Mouse (Mus musculus): ENCODE measurements around the gene Atp1b1.

Atp1b1 gene

DNA sequence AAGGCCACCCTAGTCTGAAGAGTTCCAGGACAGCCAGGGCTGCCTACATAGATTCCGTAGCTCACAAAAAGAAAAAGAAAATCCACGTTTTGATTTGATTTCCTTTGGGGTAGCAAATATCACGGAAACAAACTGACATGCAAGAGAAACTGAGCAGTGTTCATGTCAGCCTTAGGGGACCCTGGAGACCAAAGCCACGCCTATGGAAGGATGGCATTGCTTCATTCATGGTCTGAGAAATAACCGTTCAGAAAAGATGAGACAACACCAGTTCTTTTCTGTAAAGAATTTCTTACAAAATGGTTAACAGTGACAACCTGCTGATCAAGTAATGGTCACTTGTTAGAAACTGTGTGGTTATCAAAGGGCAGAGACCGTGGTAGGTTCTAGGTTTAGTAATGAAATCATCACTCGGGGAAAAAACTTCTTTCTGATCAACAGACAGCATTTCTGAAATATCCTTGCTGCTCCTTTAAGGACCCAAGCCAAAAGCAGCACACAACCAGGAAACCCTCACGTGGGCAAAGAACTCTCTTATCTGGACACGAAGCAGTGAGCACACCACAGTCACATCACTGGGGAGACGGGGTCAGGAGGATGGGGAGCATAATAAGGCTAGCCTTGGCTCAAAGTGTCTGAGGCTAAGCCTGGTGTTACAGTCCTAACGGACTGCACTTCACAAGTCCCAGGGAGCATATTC, 17.3 kb downstream of the Atp1b1 start:
- DNase-seq (ENCODE audit: low read depth, low spot score): no peak

DNA sequence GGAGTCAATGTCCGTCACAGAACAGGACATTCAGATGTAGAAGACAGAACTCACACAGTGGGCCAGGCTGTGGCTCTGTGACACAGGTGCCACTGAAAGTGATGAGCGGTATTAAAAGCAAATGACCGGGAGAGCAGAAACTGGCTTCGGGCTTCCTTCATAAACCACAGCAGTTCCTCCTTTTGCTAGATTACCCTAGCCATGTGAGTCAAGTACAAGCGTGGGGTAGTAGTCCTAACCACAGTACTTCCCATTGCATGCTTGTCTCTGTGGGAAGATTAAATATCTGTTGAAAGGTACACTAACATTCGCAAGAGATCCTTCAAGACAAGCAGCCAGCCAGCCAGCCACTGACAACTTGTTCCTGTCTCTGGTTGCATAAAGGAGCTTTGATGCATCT, 17.9 kb downstream of the Atp1b1 start:
- DNase-seq (ENCODE audit: low read depth, low spot score): no peak

DNA sequence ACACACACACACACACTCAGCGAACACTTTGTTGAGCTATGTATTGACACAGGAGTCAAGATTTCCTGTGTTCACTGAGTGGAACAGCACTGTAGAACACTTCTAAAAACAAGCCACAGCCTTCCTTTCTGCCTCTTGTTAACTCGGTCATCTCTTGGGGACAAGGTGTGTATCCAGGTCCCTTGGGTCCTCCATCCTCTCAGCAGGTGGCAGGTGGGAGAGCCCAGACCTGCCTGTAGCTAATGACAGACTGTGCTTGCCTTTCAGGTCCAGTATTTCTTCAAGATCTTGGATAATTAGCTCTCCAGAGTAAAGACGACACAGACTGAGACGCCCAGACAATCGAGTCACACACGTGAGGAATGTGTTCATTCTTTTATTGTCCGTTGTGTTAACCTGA, 21.4 kb downstream of the Atp1b1 start:
- DNase-seq (ENCODE audit: low read depth, low spot score): no peak

DNA sequence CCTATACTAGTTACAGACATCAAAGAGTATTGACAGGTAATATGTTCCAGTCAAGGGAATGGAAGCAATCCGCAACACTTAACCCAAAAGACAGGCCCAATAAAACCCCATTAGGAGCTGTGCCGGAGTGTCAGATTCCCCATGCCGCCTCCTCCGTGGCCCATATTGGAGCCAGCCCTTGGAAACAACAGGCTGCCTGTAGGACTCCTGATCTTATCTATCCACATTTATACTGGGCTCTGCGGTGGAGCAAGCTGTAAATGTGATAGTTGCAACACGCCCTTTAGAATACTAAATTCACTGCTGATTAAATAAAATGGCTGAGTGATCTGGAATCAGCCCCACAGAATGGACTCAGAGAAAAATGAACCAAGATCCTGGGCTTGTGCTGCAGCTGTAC, 24.1 kb downstream of the Atp1b1 start:
- DNase-seq (ENCODE audit: low read depth, low spot score): no peak

DNA sequence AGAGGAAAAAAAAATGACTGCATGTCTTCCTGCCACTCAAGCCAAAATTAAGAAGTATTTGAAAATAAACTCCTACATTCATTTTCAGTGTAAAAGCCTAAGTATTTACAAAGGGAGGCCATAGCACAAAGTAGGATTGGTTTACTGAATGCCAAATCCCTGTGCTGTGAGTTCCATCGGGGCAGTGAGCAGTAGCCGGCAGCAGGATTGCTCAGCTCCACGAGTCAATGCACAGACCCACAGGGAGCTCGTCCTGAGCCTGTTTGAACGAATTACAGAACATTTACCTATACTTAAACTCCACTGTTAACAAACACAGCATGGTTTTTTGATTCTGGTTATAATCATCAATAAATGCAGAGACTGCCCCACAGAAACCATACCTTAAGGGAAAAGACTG, 25.5 kb downstream of the Atp1b1 start:
- no peak for DNase-seq (ENCODE audit: low read depth, low spot score)

DNA sequence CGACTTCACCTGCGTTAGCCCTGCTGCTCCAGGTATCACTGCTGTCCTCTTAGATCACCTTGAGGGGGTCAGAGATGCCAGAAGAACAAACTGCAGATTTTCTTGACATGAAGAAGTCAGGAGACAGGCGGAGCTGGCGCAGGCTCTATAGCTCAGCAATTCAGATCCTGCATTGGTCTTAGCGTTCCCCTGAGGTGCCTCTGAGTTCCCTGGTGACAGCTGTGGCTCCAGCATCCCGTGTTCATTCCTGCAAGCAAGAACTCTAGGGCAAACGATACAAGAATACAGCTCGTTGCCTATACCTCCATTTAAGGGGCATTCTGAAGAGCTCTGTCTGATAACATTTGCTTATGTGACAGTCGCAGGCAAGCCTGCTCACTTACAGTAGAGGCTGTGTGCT, 29.5 kb downstream of the Atp1b1 start:
- DNase-seq (ENCODE audit: low read depth, low spot score): no peak

DNA sequence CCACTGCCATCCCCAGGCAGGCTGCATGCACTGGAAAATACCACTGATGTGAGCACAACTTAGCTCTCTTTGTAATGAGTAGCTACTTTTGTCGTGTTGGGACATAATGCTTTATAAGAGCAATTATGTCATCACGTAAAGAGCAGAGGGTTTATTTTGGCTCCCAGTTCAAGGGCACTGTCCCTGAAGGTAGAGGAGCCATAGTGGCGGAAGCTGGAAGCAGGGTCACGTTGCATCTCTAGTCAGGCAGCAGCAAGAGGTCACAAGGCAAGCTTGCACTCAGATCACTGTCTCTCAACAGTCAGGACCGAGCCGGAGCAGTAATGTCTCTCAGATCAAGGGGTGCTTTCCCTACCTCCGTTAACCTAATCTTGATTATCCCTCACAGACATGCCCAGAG, 30.4 kb downstream of the Atp1b1 start:
- DNase-seq (ENCODE audit: low read depth, low spot score): no peak

DNA sequence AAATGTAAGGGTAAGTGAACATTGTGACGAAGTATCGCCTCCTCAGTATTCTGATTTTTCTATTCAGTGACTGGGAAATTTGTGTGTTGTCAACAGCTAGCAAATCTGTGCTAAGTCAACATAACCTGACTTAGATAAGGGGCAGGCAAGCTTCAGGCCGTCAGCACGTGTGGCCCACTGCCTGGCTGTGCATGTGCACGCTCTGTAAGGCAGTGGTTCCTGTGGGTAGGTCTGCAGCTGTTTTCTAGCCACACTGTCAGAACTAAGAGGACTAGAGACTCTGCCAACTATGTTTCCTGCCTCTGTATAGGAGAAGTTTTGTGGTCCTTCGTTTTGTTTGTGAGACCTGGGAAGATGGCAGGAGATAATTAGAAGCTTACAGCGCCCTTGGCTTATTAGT, 31.9 kb downstream of the Atp1b1 start:
- DNase-seq (ENCODE audit: low read depth, low spot score): no peak

DNA sequence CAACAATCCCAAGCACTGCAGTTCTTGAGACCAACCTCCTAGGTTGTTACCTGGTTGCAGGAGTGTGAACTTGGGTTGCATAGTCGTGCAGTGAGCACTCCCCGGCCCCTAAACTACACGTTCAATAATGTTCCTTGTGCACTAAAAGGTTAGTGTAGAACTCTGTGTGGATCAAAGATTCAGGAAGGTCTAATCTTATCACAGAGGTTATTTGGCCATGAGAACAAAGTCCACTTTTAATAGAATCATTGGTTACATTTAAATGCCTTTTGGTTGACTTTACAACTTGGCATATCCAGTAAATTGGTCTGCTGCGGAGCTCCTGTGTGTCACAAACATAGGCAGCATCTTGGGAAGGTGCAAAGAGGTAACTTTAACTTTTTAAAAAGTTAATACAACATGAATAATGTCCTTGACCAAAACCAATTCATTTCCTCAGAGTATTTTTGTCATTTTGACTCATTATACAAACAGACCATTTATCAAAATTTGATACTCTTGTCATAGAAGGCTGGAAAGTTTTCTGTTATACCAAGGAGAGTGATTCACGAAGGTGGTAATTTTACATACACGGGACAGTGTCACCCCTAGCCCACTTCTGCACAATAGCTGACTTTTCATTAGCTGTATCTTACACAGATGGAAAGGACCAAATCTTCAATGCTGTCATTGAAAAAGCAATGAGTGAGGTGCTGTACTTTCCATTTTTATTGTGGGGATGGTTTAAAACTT, 37.4 kb downstream of the Atp1b1 start:
- no peak for DNase-seq (ENCODE audit: low read depth, low spot score)

DNA sequence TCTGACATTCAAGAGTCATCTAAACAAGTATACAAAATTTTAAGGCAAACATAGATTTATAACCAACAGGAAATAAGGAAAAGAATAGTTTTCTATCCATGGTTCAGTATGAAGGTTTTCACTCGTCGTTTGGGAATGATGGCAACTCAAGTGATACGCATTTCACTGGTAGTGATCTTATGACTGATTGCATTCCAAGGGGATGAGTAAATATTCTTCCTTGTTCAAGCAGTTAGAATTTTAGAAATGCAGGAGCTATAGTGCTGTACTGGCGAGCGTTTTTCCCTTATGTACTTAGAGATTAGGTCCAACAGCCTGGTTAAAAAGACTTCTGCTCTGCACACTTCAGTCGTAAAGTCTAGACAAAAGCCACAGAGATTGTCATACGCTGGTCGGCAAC, 38.8 kb downstream of the Atp1b1 start:
- no peak for DNase-seq (ENCODE audit: low read depth, low spot score)

DNA sequence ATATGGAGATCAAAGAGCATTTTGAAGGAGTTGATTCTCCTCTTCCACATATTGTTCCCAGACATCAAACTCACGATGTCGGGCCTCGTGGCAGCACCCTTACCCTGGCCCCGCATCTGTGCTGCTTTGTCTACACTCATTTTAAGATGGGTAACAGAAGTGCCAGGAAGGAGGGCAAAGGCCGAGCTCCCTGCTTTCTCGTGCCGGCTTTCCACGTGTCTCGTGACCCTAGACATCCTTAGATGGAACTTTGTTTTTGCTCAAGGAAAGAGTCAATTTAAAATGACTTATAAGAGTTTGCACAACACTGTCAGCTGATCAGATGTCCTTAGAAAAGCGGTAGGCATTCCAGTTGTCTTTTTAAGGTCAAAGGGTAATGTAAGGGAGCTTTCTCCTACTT, 39.8 kb downstream of the Atp1b1 start:
- no peak for DNase-seq (ENCODE audit: low read depth, low spot score)

DNA sequence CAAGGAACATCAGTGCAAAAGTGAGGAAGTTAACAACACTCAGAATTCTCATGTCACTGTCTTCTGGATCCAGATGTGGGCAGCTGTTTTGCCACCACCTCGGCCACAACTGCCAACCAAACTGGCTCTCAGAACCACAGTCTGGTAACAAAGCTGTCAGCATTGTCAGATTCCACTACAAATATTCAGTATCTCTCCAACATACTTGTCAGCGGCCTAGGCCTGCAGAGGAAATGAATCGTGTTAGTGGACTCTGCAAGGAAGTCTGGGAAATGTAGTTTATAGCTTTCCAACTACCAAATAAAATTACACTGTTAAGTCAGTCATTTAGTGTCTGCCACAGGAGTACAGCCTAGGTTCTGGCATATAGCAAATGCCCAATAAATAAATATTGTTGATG, 40.6 kb downstream of the Atp1b1 start:
- no peak for DNase-seq (ENCODE audit: low read depth, low spot score)

DNA sequence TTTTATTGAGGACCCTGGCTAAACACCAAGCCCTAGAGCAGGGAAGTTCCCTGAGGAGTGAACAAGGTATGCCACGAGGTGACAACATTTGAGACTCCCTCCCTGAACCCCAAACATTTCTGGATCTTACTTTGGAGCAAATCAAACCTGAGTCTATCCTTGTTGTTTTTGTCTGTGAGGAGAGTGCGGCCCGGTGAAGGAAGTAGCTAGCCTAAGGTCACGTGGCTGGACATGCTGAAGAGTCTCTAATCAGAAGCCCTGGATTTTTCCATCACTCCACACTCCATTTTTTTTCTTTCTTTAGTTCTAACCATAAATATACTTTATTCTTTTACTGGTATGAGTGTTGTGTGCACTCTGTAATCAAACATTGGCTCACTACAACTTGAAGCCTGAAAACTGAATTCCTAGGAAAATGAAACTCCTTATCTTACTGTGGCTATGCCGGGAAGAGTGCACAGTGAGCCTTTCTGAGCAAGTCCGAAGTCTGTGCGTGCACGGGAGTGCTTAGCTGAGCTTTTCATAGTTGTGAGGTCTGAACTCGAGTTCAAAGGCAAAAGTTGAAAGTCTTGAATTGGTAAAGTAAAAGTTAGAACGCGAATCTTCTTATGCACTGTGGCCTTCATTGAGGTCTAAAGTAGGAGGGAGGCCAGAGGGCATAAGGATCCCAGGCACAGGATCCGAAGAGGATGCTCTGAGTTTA, 41.3 kb downstream of the Atp1b1 start:
- no peak for DNase-seq (ENCODE audit: low read depth, low spot score)

DNA sequence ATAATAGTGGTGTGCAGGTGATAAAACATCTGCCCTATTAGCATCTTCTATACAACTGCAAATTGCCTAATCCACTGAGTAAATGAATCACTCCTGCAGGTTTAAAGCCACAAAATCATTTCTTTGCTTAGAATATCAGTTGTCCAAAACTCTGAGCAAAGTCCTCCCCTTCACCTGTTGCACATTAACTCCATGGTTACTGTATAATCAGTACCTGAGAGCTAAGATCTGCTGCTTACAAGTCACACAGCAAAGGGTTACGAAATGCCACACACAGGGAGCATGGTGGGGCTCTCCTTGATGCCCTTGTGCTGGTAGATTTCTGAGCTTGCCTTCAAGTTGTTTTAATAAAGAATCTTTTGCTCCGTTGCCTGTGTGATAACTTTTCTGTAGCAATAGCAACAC, 42.8 kb downstream of the Atp1b1 start:
- DNase-seq (ENCODE audit: low read depth, low spot score): no peak

DNA sequence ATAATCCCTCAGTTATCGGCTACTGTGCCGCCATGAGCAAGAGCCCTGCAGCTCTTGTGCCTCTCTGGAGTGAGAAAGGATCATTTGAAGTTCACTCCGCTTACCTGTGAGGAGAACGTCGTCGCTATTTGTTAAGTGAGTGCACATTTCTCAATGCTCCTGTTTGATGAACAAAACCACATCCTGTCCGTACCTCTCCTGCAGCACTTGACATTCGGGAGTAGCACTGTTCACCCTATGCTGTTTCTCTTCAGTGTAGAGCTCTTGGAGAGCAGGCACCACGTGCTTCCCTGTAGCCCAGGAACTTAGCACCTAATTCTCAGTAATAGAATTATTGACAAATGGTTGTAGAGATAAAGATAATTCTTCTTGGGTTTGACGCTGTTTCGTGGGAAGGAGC, 44.5 kb downstream of the Atp1b1 start:
- DNase-seq (ENCODE audit: low read depth, low spot score): peak; percentile 70

DNA sequence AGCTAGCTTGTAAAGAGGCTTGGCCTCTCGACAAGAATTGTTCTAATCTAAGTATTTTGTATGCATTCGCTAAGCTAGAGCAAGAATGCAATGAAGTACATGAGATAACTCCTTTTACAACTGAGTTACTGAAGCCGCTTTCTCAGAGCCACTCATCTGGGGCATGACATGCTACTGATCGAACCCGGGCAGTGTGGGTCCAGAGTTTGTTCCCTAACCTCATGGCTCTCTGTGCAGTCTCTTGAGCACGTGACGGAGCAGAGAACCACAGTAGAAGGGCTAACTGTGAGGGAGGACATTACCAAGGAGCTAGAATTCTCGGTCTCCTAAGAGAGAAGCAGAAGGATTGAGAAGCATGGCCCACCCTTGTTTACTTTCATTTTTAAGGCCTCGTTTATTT, 45.2 kb downstream of the Atp1b1 start:
- no peak for DNase-seq (ENCODE audit: low read depth, low spot score)

DNA sequence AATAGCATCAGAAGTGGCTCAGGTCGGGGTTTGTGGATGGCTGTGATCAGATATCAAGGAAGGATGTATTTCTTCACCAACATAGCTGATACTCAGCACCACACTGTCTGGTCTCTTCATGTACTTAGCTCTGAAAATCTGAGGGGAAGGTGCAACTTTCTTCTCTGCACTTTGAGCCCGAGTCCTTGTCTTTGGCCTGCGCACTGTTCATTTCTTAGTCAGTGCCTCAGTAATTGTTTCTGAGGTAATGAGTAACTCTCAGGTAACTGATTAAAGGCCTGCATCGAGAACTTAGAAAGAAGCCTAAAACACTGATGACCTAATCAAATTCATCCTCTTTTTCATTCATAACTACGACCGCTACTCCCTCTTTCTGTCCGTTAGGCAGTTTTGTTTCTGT, 46.8 kb downstream of the Atp1b1 start:
- no peak for DNase-seq (ENCODE audit: low read depth, low spot score)

DNA sequence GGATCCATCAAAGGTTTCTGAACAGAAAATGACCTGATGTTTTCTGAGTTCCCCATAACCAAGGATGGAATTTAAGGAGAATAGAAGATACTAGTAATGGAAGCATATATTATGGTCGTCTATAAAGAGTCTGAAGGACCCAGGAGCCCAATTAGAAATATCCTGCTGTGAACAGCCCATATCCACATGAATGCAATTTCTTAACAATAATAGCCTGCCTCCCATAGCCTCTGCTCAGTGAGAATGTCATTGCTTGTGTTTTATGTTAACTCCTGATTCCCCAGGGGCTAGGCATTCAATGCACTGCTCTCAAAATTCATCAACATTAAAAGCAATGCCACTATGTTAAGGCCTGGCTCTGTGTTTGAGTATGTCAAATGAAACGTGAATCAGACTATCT, 49.5 kb downstream of the Atp1b1 start:
- no peak for DNase-seq (ENCODE audit: low read depth, low spot score)

DNA sequence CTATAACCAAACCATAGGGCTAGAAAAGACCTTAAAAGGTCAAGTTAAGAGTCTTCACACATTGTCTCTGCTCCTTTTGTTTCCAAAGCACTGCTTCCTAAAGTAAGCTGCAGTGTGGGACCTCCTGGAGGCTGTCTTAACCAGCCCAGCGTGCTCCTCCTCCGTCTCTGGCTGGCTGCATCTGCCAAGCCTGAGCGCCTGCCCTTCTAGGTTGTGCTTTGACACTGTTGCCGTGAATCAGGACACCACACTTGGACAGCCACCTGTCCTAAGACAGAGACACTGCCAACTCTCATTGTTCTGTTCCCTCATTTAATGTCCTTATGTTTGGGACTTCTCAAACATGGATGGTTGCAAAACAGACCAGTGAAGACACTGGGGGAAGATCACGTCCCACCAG, 51.6 kb downstream of the Atp1b1 start:
- no peak for DNase-seq (ENCODE audit: low read depth, low spot score)

DNA sequence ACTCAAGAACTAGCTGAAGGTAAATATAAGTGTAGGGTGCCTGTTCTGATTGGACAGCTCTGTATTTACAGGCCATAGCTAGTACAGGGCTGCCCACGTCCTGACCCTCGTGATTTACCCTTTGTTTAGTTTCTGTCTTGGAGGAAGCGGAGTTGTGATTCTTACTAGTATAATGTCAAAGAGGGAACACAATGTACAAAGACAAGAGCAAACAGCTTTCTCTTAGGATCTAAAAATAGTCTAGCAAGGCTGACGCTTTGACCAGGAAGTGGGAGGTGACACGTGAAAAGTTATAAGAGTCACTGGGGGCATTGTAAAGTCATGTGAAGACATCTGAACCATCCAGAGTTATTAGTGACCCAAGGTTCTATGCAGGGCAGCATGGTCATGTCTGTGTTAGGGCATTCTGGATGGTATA, 52.8 kb downstream of the Atp1b1 start:
- peak; percentile 22 for DNase-seq (ENCODE audit: low read depth, low spot score)

DNA sequence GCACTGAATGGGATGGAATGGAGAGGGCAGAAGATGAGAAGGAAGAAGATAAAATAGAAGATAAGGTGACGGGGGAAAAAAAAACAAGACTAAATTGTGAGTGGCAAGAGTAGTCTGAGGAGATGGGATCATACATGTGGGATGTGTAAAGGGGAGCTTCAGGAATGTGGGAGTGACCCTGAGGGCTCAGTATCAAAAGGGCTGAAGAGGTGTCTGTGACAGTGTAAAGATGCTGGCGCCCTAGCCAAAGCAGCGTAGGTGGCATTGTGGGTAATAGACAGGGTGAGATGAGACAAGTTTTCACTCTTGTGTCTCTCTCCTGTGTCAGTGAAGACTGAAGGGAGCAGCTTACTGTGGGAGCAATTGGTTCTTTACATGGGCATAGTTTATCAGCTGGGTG, 58.6 kb downstream of the Atp1b1 start:
- no peak for DNase-seq (ENCODE audit: low read depth, low spot score)

DNA sequence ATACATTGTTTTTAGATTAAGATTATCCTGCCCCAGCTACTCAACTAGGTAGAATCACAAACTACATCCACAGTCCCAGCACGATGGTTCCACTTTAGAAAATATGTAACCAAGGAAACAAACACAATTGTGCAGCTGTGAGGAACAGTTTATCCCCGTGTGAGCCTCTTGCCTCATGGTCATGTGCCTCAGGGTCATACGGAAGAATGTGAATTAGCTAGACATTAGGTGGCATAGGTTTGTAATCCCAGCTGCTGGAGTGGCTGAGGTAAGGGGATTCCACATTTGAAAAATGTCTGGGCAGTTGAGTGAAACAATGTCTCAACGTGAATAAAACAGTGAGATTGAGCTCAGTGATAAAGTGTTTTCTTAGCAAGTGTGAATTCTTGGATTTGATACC, 60.5 kb downstream of the Atp1b1 start:
- no peak for DNase-seq (ENCODE audit: low read depth, low spot score)

Measured in CD4-positive, CD25-positive, alpha-beta regulatory T cell, adult 2 months (primary cell).